8 mouse cellular contexts compared by ENCODE assay signal in genomic region chr10:37014274-37015107, GRCm38 (mm10). TPM values are rescaled to one million over a fixed set of nuclear protein-coding genes. Genes with fewer than 3 reads are reported as not detected.
DNase-seq lines count a peak whose midpoint lies in the region; TF ChIP-seq lines count a peak whose summit lies in the region.

No protein-coding gene starts in this region.

- peaks cover 26% of the 10 kb centered on the region for H3K4me1 ChIP-seq in E14TG2a.4 (replicated peaks; ENCODE audit: low read depth, low read length)
- no peaks in the 10 kb centered on the region for H3K4me1 ChIP-seq in lung, adult 2 months (ENCODE audit: control insufficient read depth, insufficient read depth, low read length)

- H3K36me3 ChIP-seq in E14TG2a.4 (ENCODE audit: insufficient read depth, low read length) = no peaks in the 10 kb centered on the region

- peak; percentile 63 to 67 for DNase-seq in adrenal gland, adult 18-20 months (ENCODE audit: low spot score in 2 of 2)
- DNase-seq in embryo, embryonic 10.5 days (ENCODE audit: low spot score) = peak; percentile 90
- peak; percentile 34 to 69 for DNase-seq in gastrocnemius, postnatal 4 days (ENCODE audit: low spot score in 2 of 2)
- peak; percentile 84 for DNase-seq in kidney, postnatal 10 days
- peak; percentile 55 for DNase-seq in lung, adult 2 months
- peak; percentile 19 for DNase-seq in ovary, postnatal 10 days (ENCODE audit: low spot score)
- peak; percentile 35 for DNase-seq in yolk sac, embryonic 10.5 days (ENCODE audit: low spot score)

- H3K4me3 ChIP-seq in E14TG2a.4 (replicated peaks; ENCODE audit: low read length) = no peak overlapping the region
- H3K4me3 ChIP-seq in lung, adult 2 months (replicated peaks; ENCODE audit: extremely low read depth, low read depth, low read length) = no peak overlapping the region

- peak; percentile 69 for TF ChIP-seq CTCF in E14TG2a.4 (conservative IDR thresholded peaks at IDR 0.05; ENCODE audit: low read length)
- peak; percentile 43; the same call in 1 of the 2 replicates for TF ChIP-seq CTCF in lung, adult 2 months (IDR thresholded peaks at IDR 0.05; ENCODE audit: insufficient read depth, low read length)

- WGBS in lung, adult 2 months = 52% methylated on average over 8 of the region's 8 CpGs

- no peaks in the 10 kb centered on the region for H3K9me3 ChIP-seq in E14TG2a.4 (ENCODE audit: low read length)

- H3K27me3 ChIP-seq in E14TG2a.4 (ENCODE audit: insufficient read depth, low read length) = no peaks in the 10 kb centered on the region

- TF ChIP-seq POLR2A in lung, adult 2 months (IDR thresholded peaks at IDR 0.05; ENCODE audit: borderline replicate concordance, extremely low read depth, low read depth, low read length) = no peak

RNA-seq across cellular contexts. Expression of gene Hdac2, which starts 40.1 kb away (rescaled TPM):
- total RNA-seq in adrenal gland, adult 18-20 months (2021) = 10 to 100 TPM; 66.2 to 82.4 TPM
- total RNA-seq in gastrocnemius, postnatal 4 days (2021) = 100 to 1,000 TPM; 108 to 112 TPM
- 11.5 and 12.3 TPM in 2 replicates for polyA plus RNA-seq in lung, adult 2 months (2012; rRNA removed)

Comparison
In these comparisons a context has a peak if more than half of its experiments do, and no peak if none do; other contexts are left out.
1. DNase-seq: peak in every context shown above with its lines; median percentile 90 in embryo, embryonic 10.5 days; 84 in kidney, postnatal 10 days; 65 in adrenal gland, adult 18-20 months; 55 in lung, adult 2 months; 52 in gastrocnemius, postnatal 4 days; 35 in yolk sac, embryonic 10.5 days; 19 in ovary, postnatal 10 days.